Mouse (Mus musculus) heart, embryonic 10.5 days (tissue): ENCODE data around the gene Golph3. TPM values are rescaled to one million over a fixed set of nuclear protein-coding genes. Genes with fewer than 3 reads are reported as not detected.

Source experiments
- DNase-seq: peaks from one replicate; pipeline ENCODE4 v3.0.0-alpha.2; 2017; ENCODE audit warnings: low spot score
- H3K27ac ChIP-seq: fragments of 300-500 bp; sonication (generic); 2 replicates; pipeline ENCODE4 v1.5.1; 2016; ENCODE audit warnings: mild to moderate bottlenecking
- H3K27me3 ChIP-seq: fragments of 300-500 bp; sonication (generic); 2 replicates; pipeline ENCODE4 v1.6.1; 2016; ENCODE audit warnings: mild to moderate bottlenecking; ENCODE audit not compliant: poor library complexity, insufficient read depth, severe bottlenecking
- H3K36me3 ChIP-seq: fragments of 300-500 bp; sonication (generic); 2 replicates; pipeline ENCODE4 v1.6.1; 2016; ENCODE audit warnings: mild to moderate bottlenecking, moderate library complexity
- H3K4me1 ChIP-seq: fragments of 300-500 bp; sonication (generic); 2 replicates; pipeline ENCODE4 v1.6.1; 2016; ENCODE audit warnings: mild to moderate bottlenecking
- H3K4me3 ChIP-seq: fragments of 300-500 bp; sonication (generic); 2 replicates; pipeline ENCODE4 v1.5.1; 2016; ENCODE audit warnings: mild to moderate bottlenecking, moderate library complexity
- H3K9me3 ChIP-seq: fragments of 300-500 bp; sonication (generic); 2 replicates; pipeline ENCODE4 v1.6.1; 2016; ENCODE audit warnings: mild to moderate bottlenecking, moderate library complexity
- WGBS: fragments of 180-500 bp; shearing (Covaris S2); methylation state at CpG from one replicate; pipeline ENCODE4 v1.1.7; 2016; 5-methylcytosine and 5-hydroxymethylcytosine counted together
- polyA plus RNA-seq: library from polyadenylated mRNA; unstranded; fragments of >200 nt; fragmentation: Nextera tagmentation; extraction: Ambion mirVana; gene quantifications from 2 replicates; pipeline ENCODE4 v1.2.1, GENCODE M21; 2016

Gene Golph3
- polyA plus RNA-seq, 1 experiment from 2014 or later, result 73.9 TPM

DNA sequence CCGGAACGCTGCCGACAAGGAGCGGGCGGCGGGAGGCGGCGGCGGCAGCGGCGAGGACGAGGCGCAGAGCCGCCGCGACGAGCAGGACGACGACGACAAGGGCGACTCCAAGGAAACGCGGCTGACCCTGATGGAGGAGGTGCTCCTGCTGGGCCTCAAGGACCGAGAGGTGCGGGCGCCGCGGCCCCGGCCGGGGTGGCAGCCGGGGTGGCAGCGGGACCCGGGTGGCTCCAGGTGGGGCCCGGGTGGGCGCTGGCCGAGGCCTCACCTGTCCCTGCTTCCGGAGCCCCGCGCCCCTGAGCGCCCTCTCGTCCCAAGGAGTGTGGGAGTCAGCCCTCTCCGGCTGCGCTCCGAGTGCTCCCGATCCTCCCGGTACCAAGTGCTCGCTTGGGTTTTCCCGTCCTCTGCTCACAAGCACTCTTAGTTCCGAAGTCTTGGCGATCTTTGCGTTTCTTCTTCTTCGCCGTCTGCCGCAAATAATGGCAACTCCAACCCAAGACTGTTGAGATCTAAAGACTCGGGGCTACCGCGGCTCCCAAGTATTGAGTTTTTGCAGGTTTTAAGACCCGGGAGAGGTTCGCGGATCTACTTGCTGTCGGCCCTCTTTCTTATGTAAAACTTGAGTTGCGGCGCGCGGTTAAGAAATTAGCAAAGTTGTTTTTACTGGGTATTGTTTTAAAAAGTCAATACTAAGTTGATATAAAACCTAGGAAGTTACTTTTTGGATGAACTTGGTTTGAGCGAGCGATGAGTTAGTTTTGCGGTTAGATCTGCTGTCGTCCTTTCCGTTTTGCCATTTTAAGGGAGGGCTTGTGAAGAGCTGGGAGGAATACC lies 755 bp downstream of the Golph3 start, which contains the start of gene 1810049J17Rik:
TSS of gene 1810049J17Rik (minus strand) at position 112 of the 834 bp plus-strand sequence.
- WGBS, result under 1% methylated on average over 70 of the region's 70 CpGs
- Histone ChIP-seq H3K27ac (peak within 1 kb of the TSS; percentile 97), H3K4me1 (peaks cover 14% of the 10 kb centered on the region), H3K27me3 (0 out of 2 replicates have a peak, but pooled peaks cover 7% of the 10 kb centered on the region), H3K9me3 (no peaks in the 10 kb centered on the region), H3K4me3 (peak within 1 kb of the TSS; percentile 96), H3K36me3 (peaks cover 6% of the 10 kb centered on the region; the same call in 1 of the 2 replicates)
- DNase-seq, result peak; percentile 84

- DNase-seq, result no peak
- WGBS, result 19% methylated on average over 9 of the region's 9 CpGs
- Histone ChIP-seq H3K27me3 (0 out of 2 replicates have a peak, but pooled peaks cover 7% of the 10 kb centered on the region), H3K36me3 (peaks cover 6% of the 10 kb centered on the region; the same call in 1 of the 2 replicates), H3K4me1 (peaks cover 14% of the 10 kb centered on the region), H3K9me3 (no peaks in the 10 kb centered on the region), H3K4me3 (peak overlapping the region; percentile 96), H3K27ac (peak overlapping the region; percentile 97)
These were observed 1.6 kb downstream of the Golph3 start for GRCm38 (mm10) chr15:12322676-12323402.

DNA sequence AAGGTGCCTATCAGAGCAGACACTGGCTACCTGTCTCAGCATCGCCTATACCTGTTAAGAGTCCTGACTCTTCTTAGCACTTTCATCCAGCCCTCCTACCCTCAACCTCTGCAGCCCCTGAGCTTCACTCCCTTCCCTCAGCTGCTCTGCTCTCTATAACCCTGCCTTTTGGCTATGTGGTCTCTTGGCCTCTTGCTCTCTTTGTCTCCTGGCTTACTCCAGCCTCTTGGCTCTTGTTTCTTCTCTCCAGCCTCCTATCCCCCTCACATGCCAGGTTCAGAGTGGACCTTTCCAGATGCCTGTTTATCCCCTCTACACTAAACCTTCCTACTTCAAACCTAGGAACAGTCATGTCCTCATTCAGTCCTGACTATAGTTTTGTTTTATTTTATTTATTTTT lies 3.1 kb downstream of the Golph3 start:
- H3K4me3 ChIP-seq, result peak overlapping the region; percentile 96; the same call in 1 of the 2 replicates
- peaks cover 6% of the 10 kb centered on the region; the same call in 1 of the 2 replicates for H3K36me3 ChIP-seq
- 87% methylated on average over 1 of the region's 1 CpGs for WGBS

GRCm38 (mm10) chr15:12330389-12330788 lies 9.1 kb downstream of the Golph3 start:
- DNase-seq, result no peak
- Histone ChIP-seq H3K27ac (no peak overlapping the region), H3K4me1 (peaks cover 27% of the 10 kb centered on the region), H3K4me3 (no peak overlapping the region), H3K36me3 (peaks cover 6% of the 10 kb centered on the region; the same call in 1 of the 2 replicates), H3K9me3 (no peaks in the 10 kb centered on the region), H3K27me3 (no peaks in the 10 kb centered on the region)
- 83% methylated on average over 3 of the region's 3 CpGs for WGBS

More for the DNA sequence above, 3.1 kb downstream of the Golph3 start:
- no peak for DNase-seq
- H3K4me1 ChIP-seq, result peaks cover 14% of the 10 kb centered on the region
- no peaks in the 10 kb centered on the region for H3K27me3 ChIP-seq
- H3K27ac ChIP-seq, result no peak overlapping the region
- H3K9me3 ChIP-seq, result no peaks in the 10 kb centered on the region

GRCm38 (mm10) chr15:12330892-12331291 lies 9.6 kb downstream of the Golph3 start:
- H3K9me3 ChIP-seq, result no peaks in the 10 kb centered on the region
- H3K36me3 ChIP-seq, result peaks cover 2% of the 10 kb centered on the region; the same call in 1 of the 2 replicates
- no peak overlapping the region for H3K27ac ChIP-seq
- H3K4me1 ChIP-seq, result peaks cover 24% of the 10 kb centered on the region
- no peaks in the 10 kb centered on the region for H3K27me3 ChIP-seq
- H3K4me3 ChIP-seq, result no peak overlapping the region
- no peak for DNase-seq

- H3K4me3 ChIP-seq, result no peak overlapping the region
- H3K27ac ChIP-seq, result no peak overlapping the region
- H3K9me3 ChIP-seq, result no peaks in the 10 kb centered on the region
- DNase-seq, result no peak
- whole genome bisulfite sequencing, result 29% methylated on average over 1 of the region's 1 CpGs
- no peaks in the 10 kb centered on the region for H3K36me3 ChIP-seq
- peaks cover 25% of the 10 kb centered on the region for H3K4me1 ChIP-seq
- no peaks in the 10 kb centered on the region for H3K27me3 ChIP-seq
These were observed 10.1 kb downstream of the Golph3 start for GRCm38 (mm10) chr15:12331300-12331699.

- 66% methylated on average over 4 of the region's 4 CpGs for WGBS
- DNase-seq, result no peak
- H3K4me1 ChIP-seq, result peaks cover 28% of the 10 kb centered on the region
These were observed 13.1 kb downstream of the Golph3 start for GRCm38 (mm10) chr15:12334381-12334780.

GRCm38 (mm10) chr15:12337030-12337778 lies 16.0 kb downstream of the Golph3 start:
- Histone ChIP-seq H3K27me3 (no peaks in the 10 kb centered on the region), H3K4me3 (no peak overlapping the region), H3K27ac (no peak overlapping the region), H3K4me1 (peaks cover 23% of the 10 kb centered on the region), H3K36me3 (peaks cover 8% of the 10 kb centered on the region), H3K9me3 (no peaks in the 10 kb centered on the region)
- no peak for DNase-seq
- 73% methylated on average over 4 of the region's 4 CpGs for WGBS

More at GRCm38 (mm10) chr15:12334381-12334780, 13.1 kb downstream of the Golph3 start:
- Histone ChIP-seq H3K36me3 (no peaks in the 10 kb centered on the region), H3K27ac (no peak overlapping the region), H3K4me3 (no peak overlapping the region), H3K27me3 (no peaks in the 10 kb centered on the region), H3K9me3 (no peaks in the 10 kb centered on the region)

- H3K27me3 ChIP-seq, result no peaks in the 10 kb centered on the region
- peaks cover 23% of the 10 kb centered on the region for H3K4me1 ChIP-seq
- WGBS, result 73% methylated on average over 3 of the region's 3 CpGs
- DNase-seq, result no peak
- no peak overlapping the region for H3K4me3 ChIP-seq
- H3K27ac ChIP-seq, result no peak overlapping the region
- peaks cover 12% of the 10 kb centered on the region for H3K36me3 ChIP-seq
- H3K9me3 ChIP-seq, result no peaks in the 10 kb centered on the region
These were observed 16.5 kb downstream of the Golph3 start for GRCm38 (mm10) chr15:12337779-12338137.

DNA sequence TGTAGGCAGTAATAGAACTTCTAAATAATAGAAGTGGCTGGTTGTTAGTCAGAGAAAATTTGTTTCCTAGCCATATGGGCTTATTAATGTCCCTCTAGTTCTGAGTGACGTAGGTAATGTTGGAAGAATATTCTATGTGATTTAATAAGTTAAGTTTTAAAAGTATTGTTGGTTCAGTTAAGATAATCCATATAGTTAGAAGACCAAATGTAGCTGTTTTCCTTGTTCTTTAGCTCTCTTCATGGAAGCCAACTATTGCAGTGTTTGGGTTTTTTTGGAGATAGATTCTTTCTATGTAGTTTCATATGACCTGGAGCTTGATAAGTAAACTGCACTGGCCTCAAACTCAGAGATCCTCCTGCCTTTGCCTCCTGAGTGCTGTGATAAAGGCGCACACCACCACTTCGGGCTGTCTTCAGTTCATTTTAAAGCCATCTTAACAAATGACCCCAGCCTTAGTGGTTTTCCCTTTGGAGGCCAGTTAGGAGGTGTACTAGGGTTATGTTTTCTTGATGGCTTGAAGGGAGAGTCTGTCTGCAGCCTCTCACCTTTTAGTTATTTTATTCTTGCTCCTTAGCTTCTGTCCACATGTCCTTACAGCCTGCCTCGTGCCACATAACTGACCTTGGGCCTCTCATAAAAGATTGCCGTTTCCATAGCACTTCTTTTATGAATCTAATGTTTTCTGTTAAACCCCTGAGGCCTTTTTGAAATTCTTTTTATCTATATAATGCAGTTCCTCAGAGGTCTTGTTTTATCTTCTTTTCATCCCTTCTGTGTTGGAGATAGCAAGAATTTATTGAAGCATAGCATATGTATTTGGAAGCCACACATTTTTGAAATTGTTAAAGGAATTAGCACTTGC lies 19.5 kb downstream of the Golph3 start:
- Histone ChIP-seq H3K9me3 (no peaks in the 10 kb centered on the region), H3K27me3 (no peaks in the 10 kb centered on the region), H3K4me1 (peaks cover 15% of the 10 kb centered on the region), H3K36me3 (peaks cover 40% of the 10 kb centered on the region), H3K4me3 (0 out of 2 replicates have a peak overlapping the region, but pooled peaks have one; percentile 18), H3K27ac (peak overlapping the region; percentile 52; the same call in 1 of the 2 replicates)
- no peak for DNase-seq
- WGBS, result 68% methylated on average over 5 of the region's 5 CpGs

GRCm38 (mm10) chr15:12341401-12341758 lies 20.1 kb downstream of the Golph3 start:
- DNase-seq, result no peak
- Histone ChIP-seq H3K27ac (peak overlapping the region; percentile 52; the same call in 1 of the 2 replicates), H3K27me3 (no peaks in the 10 kb centered on the region), H3K36me3 (peaks cover 45% of the 10 kb centered on the region), H3K4me3 (0 out of 2 replicates have a peak overlapping the region, but pooled peaks have one; percentile 18), H3K9me3 (no peaks in the 10 kb centered on the region), H3K4me1 (peaks cover 12% of the 10 kb centered on the region)
- 62% methylated on average over 4 of the region's 4 CpGs for WGBS

- DNase-seq, result no peak
- no peaks in the 10 kb centered on the region for H3K4me1 ChIP-seq
- H3K27ac ChIP-seq, result no peak overlapping the region
- H3K36me3 ChIP-seq, result peaks cover 73% of the 10 kb centered on the region
- H3K9me3 ChIP-seq, result no peaks in the 10 kb centered on the region
- 95% methylated on average over 3 of the region's 3 CpGs for WGBS
- no peak overlapping the region for H3K4me3 ChIP-seq
- H3K27me3 ChIP-seq, result no peaks in the 10 kb centered on the region
These were observed 25.7 kb downstream of the Golph3 start for GRCm38 (mm10) chr15:12346916-12347315.
